Mouse (Mus musculus): ENCODE data around the gene Thop1. TPM values are rescaled to one million over a fixed set of nuclear protein-coding genes. Genes with fewer than 3 reads are reported as not detected.
"Not testable (repeated sequence)": the region's sequence is repeated elsewhere in the genome, so short reads cannot be mapped to it uniquely, and the experiment has no call there.

Gene Thop1
- polyA plus RNA-seq, 1 experiment from 2014 or later, result 31.4 TPM

DNA sequence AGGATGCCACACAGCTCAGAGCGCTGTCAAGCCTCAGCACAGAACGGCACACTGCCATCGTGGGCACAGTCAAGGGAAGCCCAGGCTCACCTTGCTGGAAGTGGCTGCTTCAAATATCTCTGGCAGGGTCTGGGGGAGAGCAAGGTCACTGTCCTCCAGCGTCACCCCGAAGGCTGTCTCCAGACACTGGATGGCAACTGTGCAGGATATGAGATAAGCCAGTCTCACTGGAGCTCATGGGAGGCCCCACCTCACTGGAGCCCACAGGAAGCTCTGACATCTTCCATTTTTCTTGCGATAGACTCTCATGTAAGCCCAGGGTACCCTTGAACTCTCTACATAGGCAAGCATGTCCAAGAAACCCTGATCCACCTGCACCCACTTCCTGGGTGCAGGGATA lies 18.7 kb upstream of the Thop1 start:
- no peak overlapping the region for H3K4me3 ChIP-seq (ENCODE audit: low read length)
- ATAC-seq (replicated peaks; ENCODE audit: extremely low read depth, insufficient read depth, low FRiP score), result no peak
- peaks cover 50% of the 10 kb centered on the region for H3K36me3 ChIP-seq (ENCODE audit: control insufficient read depth, insufficient read depth)
- H3K9ac ChIP-seq (ENCODE audit: low read length), result no peak overlapping the region
- H3K27ac ChIP-seq (ENCODE audit: low read length), result no peak overlapping the region
- no peaks in the 10 kb centered on the region for H3K9me3 ChIP-seq (replicated peaks; ENCODE audit: control insufficient read depth, low read length)
- no peak overlapping the region for H3K4me2 ChIP-seq (ENCODE audit: low read depth, low read length)
- no peaks in the 10 kb centered on the region for H3K27me3 ChIP-seq (ENCODE audit: control insufficient read depth, insufficient read depth, low read length)
- no peaks in the 10 kb centered on the region for H3K4me1 ChIP-seq (ENCODE audit: control insufficient read depth, insufficient read depth, low read length)
- 87% methylated on average over 6 of the region's 6 CpGs for WGBS

DNA sequence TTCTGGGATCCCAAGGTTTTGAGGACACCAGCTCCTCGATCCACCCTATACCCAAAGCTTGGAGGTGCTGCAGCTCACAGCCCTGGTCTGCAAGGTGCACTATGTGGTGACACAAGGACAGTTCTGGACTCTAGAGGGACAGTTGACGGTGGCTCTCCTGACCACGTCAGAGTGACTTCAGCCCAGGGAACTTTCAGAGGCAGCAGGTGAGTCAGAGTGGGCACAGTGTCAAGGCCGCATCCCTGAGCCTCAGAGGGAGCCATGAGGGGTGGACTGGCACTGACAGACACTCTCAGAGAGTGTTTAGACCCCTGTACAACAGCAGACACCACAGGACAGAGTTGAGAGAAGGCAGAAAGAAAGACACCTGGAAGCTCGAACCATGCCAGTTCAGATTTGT lies 17.3 kb upstream of the Thop1 start:
- Histone ChIP-seq H3K4me2 (ENCODE audit: low read depth, low read length) (no peak overlapping the region), H3K9me3 (replicated peaks; ENCODE audit: control insufficient read depth, low read length) (no peaks in the 10 kb centered on the region), H3K4me3 (ENCODE audit: low read length) (no peak overlapping the region), H3K27ac (ENCODE audit: low read length) (no peak overlapping the region), H3K4me1 (ENCODE audit: control insufficient read depth, insufficient read depth, low read length) (no peaks in the 10 kb centered on the region), H3K27me3 (ENCODE audit: control insufficient read depth, insufficient read depth, low read length) (no peaks in the 10 kb centered on the region), H3K9ac (ENCODE audit: low read length) (no peak overlapping the region), H3K36me3 (ENCODE audit: control insufficient read depth, insufficient read depth) (peaks cover 40% of the 10 kb centered on the region)
- 86% methylated on average over 5 of the region's 5 CpGs for WGBS
- no peak for ATAC-seq (replicated peaks; ENCODE audit: extremely low read depth, insufficient read depth, low FRiP score)

DNA sequence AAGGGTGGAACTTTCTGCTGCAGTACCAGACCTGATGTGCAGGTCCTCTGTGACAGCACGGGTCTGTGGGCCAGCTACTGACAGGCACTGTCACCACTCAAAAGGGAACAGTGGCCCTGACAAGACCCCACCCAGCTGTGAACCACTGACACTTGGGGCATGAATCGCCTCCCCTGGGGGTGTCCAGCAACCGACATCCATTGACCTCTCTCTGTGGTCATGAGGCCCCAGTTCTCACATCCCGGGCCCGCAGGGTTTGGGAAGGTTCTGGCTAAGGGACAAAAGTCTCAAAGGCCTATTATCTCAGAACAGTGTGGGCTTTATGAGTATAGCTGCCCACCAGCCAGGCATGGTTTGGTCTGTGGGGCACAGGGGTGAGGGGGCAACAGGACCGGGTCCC lies 14.7 kb upstream of the Thop1 start:
- H3K9me3 ChIP-seq (replicated peaks; ENCODE audit: control insufficient read depth, low read length), result no peaks in the 10 kb centered on the region
- no peak overlapping the region for H3K9ac ChIP-seq (ENCODE audit: low read length)
- H3K36me3 ChIP-seq (ENCODE audit: control insufficient read depth, insufficient read depth), result peaks cover 14% of the 10 kb centered on the region
- no peak overlapping the region for H3K4me3 ChIP-seq (ENCODE audit: low read length)
- H3K27me3 ChIP-seq (ENCODE audit: control insufficient read depth, insufficient read depth, low read length), result no peaks in the 10 kb centered on the region
- no peak overlapping the region for H3K4me2 ChIP-seq (ENCODE audit: low read depth, low read length)
- peaks cover 13% of the 10 kb centered on the region for H3K4me1 ChIP-seq (ENCODE audit: control insufficient read depth, insufficient read depth, low read length)
- no peak overlapping the region for H3K27ac ChIP-seq (ENCODE audit: low read length)
- ATAC-seq (replicated peaks; ENCODE audit: extremely low read depth, insufficient read depth, low FRiP score), result no peak
- 80% methylated on average over 6 of the region's 6 CpGs for WGBS

DNA sequence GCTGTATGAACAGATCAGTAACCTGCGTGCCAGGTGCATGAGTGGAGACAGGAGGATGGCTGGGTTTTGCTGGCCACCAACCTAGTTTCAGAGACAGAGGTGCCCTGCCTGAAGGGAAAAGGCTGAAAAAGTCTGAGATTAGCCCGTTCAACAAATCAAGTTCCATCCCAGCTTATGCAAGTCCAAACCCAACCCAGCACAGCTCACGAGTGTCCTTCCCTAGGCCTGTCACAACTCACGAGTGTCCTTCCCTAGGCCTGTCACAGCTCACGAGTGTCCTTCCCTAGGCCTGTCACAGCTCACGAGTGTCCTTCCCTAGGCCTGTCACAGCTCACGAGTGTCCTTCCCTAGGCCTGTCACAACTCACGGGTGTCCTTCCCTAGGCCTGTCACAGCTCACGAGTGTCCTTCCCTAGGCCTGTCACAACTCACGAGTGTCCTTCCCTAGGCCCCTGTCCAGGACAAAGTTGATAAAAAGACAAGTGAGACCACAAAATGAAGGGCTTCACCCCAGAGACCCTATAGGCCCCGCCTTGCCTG lies 14.0 kb upstream of the Thop1 start:
- not testable (repeated sequence) for H3K27ac ChIP-seq (ENCODE audit: low read length); H3K4me3 ChIP-seq (ENCODE audit: low read length); H3K9me3 ChIP-seq (replicated peaks; ENCODE audit: control insufficient read depth, low read length); H3K4me2 ChIP-seq (ENCODE audit: low read depth, low read length); ATAC-seq (replicated peaks; ENCODE audit: extremely low read depth, insufficient read depth, low FRiP score); H3K27me3 ChIP-seq (ENCODE audit: control insufficient read depth, insufficient read depth, low read length); H3K9ac ChIP-seq (ENCODE audit: low read length)
- H3K4me1 ChIP-seq (ENCODE audit: control insufficient read depth, insufficient read depth, low read length), result peaks cover 13% of the 10 kb centered on the region
- H3K36me3 ChIP-seq (ENCODE audit: control insufficient read depth, insufficient read depth), result peaks cover 11% of the 10 kb centered on the region
- WGBS, result 67% methylated on average over 11 of the region's 11 CpGs

DNA sequence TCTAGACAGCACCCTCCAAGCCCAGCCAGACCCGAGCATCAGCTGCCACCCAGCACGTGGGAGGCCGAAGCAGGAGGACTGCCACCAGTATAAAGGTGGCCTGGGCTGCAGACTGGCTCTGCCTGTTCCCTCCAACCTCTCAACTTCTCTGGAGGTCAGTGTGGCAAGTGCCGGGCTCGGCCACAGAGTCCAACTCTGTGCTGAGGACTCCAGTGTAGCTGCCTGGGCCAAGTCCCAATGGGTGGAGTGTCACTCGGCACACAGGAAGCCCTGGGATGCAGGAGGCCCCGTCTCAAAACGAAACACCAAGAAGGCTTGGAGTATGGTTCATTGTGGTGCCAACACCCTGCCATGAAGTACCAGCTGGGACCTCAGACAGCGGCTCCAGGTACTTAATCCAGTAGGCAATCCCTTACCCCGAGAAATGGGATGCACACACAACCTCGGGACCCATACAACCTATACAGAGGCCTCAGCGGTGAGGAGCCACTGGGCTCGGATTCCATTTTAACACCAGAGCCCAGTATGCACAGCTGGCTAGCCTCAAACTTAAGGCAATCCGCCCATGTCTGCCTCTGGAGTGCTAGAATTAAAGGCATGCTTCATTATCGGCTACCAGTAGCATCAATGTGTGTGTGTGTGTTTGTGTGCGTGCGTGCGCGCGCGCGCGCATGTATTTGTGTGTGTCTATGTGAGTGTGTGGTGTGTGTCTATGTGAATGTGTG lies 12.3 kb upstream of the Thop1 start:
- no peak for ATAC-seq (replicated peaks; ENCODE audit: extremely low read depth, insufficient read depth, low FRiP score)
- H3K9ac ChIP-seq (ENCODE audit: low read length), result no peak overlapping the region

DNA sequence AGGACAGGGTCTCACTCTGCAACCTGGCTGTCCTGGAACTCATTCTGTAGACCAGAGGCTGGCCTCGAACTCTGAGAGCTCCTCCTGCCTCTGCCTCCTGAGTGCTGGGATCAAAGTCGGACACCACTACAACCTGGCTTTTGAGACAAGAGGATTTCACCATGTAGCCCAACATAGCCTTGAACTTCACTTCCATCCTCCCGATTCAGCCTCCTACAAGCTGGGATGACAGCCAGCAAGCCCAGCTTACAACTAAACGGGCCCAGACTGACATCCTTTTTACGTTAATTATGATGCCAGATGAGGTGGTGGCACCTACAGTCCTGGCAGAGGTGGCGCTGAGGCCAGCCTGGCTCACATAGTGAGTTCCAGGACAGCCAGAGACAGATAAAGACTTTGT lies 10.9 kb upstream of the Thop1 start:
- no peak overlapping the region for H3K27ac ChIP-seq (ENCODE audit: low read length)
- H3K4me1 ChIP-seq (ENCODE audit: control insufficient read depth, insufficient read depth, low read length), result peaks cover 13% of the 10 kb centered on the region
- H3K9ac ChIP-seq (ENCODE audit: low read length), result peak overlapping the region; percentile 92
- H3K4me2 ChIP-seq (ENCODE audit: low read depth, low read length), result peak overlapping the region; percentile 86
- no peaks in the 10 kb centered on the region for H3K9me3 ChIP-seq (replicated peaks; ENCODE audit: control insufficient read depth, low read length)
- H3K36me3 ChIP-seq (ENCODE audit: control insufficient read depth, insufficient read depth), result no peaks in the 10 kb centered on the region
- no peaks in the 10 kb centered on the region for H3K27me3 ChIP-seq (ENCODE audit: control insufficient read depth, insufficient read depth, low read length)
- 71% methylated on average over 6 of the region's 6 CpGs for WGBS
- ATAC-seq (replicated peaks; ENCODE audit: extremely low read depth, insufficient read depth, low FRiP score), result no peak
- H3K4me3 ChIP-seq (ENCODE audit: low read length), result peak overlapping the region; percentile 88

More for the DNA sequence above, 12.3 kb upstream of the Thop1 start:
- Histone ChIP-seq H3K9me3 (replicated peaks; ENCODE audit: control insufficient read depth, low read length) (no peaks in the 10 kb centered on the region), H3K4me3 (ENCODE audit: low read length) (no peak overlapping the region), H3K4me1 (ENCODE audit: control insufficient read depth, insufficient read depth, low read length) (peaks cover 13% of the 10 kb centered on the region), H3K27ac (ENCODE audit: low read length) (no peak overlapping the region), H3K4me2 (ENCODE audit: low read depth, low read length) (no peak overlapping the region), H3K36me3 (ENCODE audit: control insufficient read depth, insufficient read depth) (no peaks in the 10 kb centered on the region), H3K27me3 (ENCODE audit: control insufficient read depth, insufficient read depth, low read length) (no peaks in the 10 kb centered on the region)
- whole genome bisulfite sequencing, result 91% methylated on average over 23 of the region's 23 CpGs

DNA sequence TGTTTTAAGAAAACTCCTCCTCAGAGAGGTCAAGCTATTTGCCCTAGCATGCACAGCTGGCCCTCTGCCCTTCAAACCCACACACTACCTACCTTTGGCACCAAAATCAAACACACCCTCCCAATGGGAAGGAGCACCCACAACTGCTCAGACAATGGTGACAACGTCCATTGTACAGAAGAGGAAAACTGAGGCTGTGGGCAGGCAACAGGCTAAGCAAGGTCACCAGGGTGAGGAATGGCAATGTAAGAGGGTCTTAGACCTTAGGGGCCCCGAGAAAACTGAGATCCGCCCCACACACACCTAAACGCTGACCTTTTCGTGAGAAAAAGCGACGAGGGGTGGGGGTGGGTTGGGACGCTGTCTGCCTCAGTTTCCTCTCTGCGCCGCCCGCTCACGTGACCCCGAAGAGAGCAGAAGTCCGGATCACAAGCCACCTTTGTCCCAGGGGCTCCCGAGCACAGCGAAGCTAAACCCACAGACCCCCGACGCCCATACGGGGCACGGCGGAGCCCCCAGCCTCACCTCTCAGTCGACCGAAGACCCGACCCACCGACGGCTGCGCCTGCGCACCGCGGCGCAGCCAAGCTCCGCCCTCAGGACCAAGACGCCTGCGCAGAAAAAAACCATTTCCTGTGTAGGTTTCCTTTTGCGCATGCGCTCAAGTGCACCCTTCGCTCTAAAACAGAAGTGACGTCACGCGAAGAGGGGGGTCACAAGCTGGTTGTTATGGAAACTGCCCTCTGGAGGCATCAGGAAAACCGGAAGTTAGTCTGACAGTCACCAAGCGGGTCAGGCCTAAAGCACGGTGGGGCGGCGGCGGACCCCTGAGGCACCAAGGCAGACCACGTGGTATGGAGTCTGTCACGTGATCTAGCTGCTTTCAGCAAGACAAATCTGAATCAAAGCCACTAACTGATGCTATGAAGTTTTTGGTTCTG lies 10.0 kb upstream of the Thop1 start, which contains the start of gene Sgta:
Sgta (minus strand) TSS at position 579 of the 941 bp plus-strand sequence.
- under 1% methylated on average over 48 of the region's 48 CpGs for WGBS
- no peaks in the 10 kb centered on the region for H3K36me3 ChIP-seq (ENCODE audit: control insufficient read depth, insufficient read depth)
- no peaks in the 10 kb centered on the region for H3K27me3 ChIP-seq (ENCODE audit: control insufficient read depth, insufficient read depth, low read length)
- peaks cover 13% of the 10 kb centered on the region for H3K4me1 ChIP-seq (ENCODE audit: control insufficient read depth, insufficient read depth, low read length)
- peak within 1 kb of the TSS; percentile 88 for H3K4me3 ChIP-seq (ENCODE audit: low read length)
- peak within 1 kb of the TSS; percentile 92 for H3K9ac ChIP-seq (ENCODE audit: low read length)
- peak within 1 kb of the TSS; percentile 68; the same call in 1 of the 2 replicates for H3K27ac ChIP-seq (ENCODE audit: low read length)
- peak within 1 kb of the TSS; percentile 86 for H3K4me2 ChIP-seq (ENCODE audit: low read depth, low read length)
- ATAC-seq (replicated peaks; ENCODE audit: extremely low read depth, insufficient read depth, low FRiP score), result peak; percentile 95
- no peaks in the 10 kb centered on the region for H3K9me3 ChIP-seq (replicated peaks; ENCODE audit: control insufficient read depth, low read length)

DNA sequence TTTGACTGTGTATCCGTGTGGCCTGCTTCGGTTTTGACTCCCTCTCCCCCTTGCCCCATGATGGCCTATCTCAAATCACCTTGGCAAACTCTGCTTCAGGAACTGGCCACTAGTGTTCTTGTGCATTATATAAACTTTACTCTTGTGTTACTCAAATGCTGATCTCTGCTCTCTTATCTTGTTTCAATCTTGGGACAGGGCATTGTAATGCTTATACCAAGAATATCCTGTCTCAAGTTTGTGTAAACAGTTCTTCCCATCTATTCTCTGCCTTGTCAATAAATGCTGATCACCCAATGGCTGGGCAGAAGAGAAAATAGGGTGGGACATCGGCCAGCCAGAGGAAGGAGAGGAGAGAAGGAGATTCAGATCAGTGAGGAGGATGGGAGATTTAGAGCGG lies 7.1 kb upstream of the Thop1 start:
- H3K36me3 ChIP-seq (ENCODE audit: control insufficient read depth, insufficient read depth), result no peaks in the 10 kb centered on the region
- no peaks in the 10 kb centered on the region for H3K27me3 ChIP-seq (ENCODE audit: control insufficient read depth, insufficient read depth, low read length)
- H3K9me3 ChIP-seq (replicated peaks; ENCODE audit: control insufficient read depth, low read length), result no peaks in the 10 kb centered on the region
- peaks cover 13% of the 10 kb centered on the region for H3K4me1 ChIP-seq (ENCODE audit: control insufficient read depth, insufficient read depth, low read length)
- H3K27ac ChIP-seq (ENCODE audit: low read length), result no peak overlapping the region
- ATAC-seq (replicated peaks; ENCODE audit: extremely low read depth, insufficient read depth, low FRiP score), result no peak
- no peak overlapping the region for H3K4me2 ChIP-seq (ENCODE audit: low read depth, low read length)
- WGBS, result 58% methylated on average over 4 of the region's 4 CpGs
- H3K4me3 ChIP-seq (ENCODE audit: low read length), result no peak overlapping the region
- H3K9ac ChIP-seq (ENCODE audit: low read length), result no peak overlapping the region

DNA sequence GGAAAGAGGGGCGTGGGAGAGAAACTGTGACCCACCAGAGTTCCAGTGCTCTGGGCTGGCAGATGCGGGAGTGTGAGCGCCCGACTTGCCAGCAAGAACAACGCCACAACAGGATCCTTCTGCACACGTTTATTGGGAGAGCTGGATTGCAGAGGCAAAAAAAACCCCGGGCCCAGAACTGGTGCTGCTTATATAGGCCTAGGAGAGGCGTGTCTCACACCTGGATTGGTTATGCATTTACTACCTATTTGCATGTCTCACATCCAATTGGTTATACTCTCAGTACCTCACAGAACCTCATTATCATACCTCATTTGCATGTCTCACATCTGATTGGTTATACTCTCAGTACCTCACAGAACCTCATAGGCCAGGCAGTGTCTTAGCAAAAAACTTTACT lies 5.3 kb upstream of the Thop1 start:
- H3K4me3 ChIP-seq (ENCODE audit: low read length); H3K4me2 ChIP-seq (ENCODE audit: low read depth, low read length); ATAC-seq (replicated peaks; ENCODE audit: extremely low read depth, insufficient read depth, low FRiP score); H3K9me3 ChIP-seq (replicated peaks; ENCODE audit: control insufficient read depth, low read length); H3K27me3 ChIP-seq (ENCODE audit: control insufficient read depth, insufficient read depth, low read length); H3K36me3 ChIP-seq (ENCODE audit: control insufficient read depth, insufficient read depth); H3K9ac ChIP-seq (ENCODE audit: low read length); H3K27ac ChIP-seq (ENCODE audit: low read length); H3K4me1 ChIP-seq (ENCODE audit: control insufficient read depth, insufficient read depth, low read length): not testable (repeated sequence)
- WGBS, result 84% methylated on average over 8 of the region's 8 CpGs

Data from heart, embryonic 16.5 days (tissue).